Mouse (Mus musculus) E14TG2a.4 (cell line): ENCODE results near the gene Fam189a1.

Experiments
- CTCF ChIP-seq: conservative IDR thresholded peaks from 2 replicates; pipeline ENCODE4 v1.5.1; 2014; ENCODE audit warnings: low read length
- NANOG ChIP-seq: IDR thresholded peaks from 2 replicates; pipeline ENCODE4 v1.6.1; 2014; ENCODE audit warnings: borderline replicate concordance, low read length, mixed read lengths
- POU5F1 ChIP-seq: IDR thresholded peaks from 2 replicates; pipeline ENCODE4 v1.6.1; 2014; ENCODE audit warnings: low read length, borderline replicate concordance

DNA sequence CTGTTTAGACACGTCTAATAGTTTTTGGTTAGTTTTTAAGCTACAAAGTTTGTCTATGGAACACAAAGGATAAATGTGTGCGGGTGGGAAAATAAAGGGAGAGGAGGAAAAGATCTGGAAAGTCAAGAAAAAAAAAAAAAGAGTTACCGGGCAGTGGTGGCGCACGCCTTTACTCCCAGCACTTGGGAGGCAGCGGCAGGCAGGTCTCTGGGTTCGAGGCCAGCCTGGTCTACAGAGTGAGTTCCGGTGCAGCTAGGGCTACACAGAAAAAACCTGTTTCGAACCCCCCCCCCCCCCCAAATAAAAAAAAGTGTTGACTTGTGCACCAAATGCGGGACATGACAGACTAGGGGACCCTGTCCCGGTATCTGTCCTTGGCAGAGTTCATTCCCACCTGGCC lies 283.1 kb downstream of the Fam189a1 start:
- TF ChIP-seq CTCF (no peak), NANOG (no peak), POU5F1 (no peak)
